Mouse (Mus musculus) leukemia stem cell, adult 10-12 weeks (primary cell): Measurements from ENCODE around the gene Gm765. TPM values are rescaled to one million over a fixed set of nuclear protein-coding genes. Genes with fewer than 3 reads are reported as not detected.

Source experiments
- polyA plus RNA-seq: library from polyadenylated mRNA; stranded (reverse); fragments of >175 nt; gene quantifications from 2 replicates; pipeline ENCODE4 v1.2.3, GENCODE M21; 2012; ENCODE audit warnings: low replicate concordance

Gm765 gene
- not detected in 2 replicates for polyA plus RNA-seq

DNA sequence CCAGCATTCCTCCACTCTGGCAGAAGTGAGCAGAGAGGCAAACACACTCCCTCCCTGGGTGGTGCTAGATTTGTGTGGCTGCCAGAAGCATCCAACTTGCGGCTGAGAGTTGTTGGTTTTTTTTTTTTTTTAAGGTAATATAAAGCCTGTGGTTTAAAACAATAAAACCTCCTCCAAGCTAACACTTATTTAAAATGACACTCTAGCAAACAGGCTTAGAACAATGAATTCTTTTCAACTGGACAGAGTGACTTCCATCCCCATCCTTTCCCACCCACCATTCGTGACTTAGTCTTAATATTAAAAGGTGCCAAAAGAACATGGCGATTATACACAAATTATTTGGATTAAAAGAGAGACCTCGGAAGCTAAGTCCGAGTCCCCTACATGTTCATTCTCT is at the start of gene Gm765:
Gene Gm765, minus strand, starts transcription at position 101 of the 400 bp plus-strand sequence.

